Mouse (Mus musculus) intestine, postnatal 0 days (tissue): ENCODE results near the gene Mrps9. TPM values are rescaled to one million over a fixed set of nuclear protein-coding genes. Genes with fewer than 3 reads are reported as not detected.

ENCODE experiments used
- ATAC-seq: fragments of 200-750 bp; cut with Nextera tagmentation; 2 replicates; pipeline ENCODE4 v1.8.0; 2017; ENCODE audit warnings: mild to moderate bottlenecking, moderate TSS enrichment, moderate library complexity
- H3K27ac ChIP-seq: fragments of 300-500 bp; sonication (generic); 2 replicates; pipeline ENCODE4 v1.5.1; 2014; ENCODE audit warnings: mild to moderate bottlenecking, low read depth, low read length, moderate library complexity
- H3K27me3 ChIP-seq: fragments of 300-500 bp; sonication (generic); replicated peaks from 2 replicates; pipeline ENCODE4 v1.6.1; 2014; ENCODE audit warnings: low read length, mixed read lengths; ENCODE audit not compliant: control insufficient read depth, insufficient read depth
- H3K36me3 ChIP-seq: fragments of 300-500 bp; sonication (generic); 2 replicates; pipeline ENCODE4 v1.6.1; 2014; ENCODE audit warnings: mild to moderate bottlenecking, moderate library complexity; ENCODE audit not compliant: control insufficient read depth, insufficient read depth
- H3K4me1 ChIP-seq: fragments of 300-500 bp; sonication (generic); replicated peaks from 2 replicates; pipeline ENCODE4 v1.6.1; 2014; ENCODE audit warnings: antibody characterized with exemption, low read length, mixed read lengths; ENCODE audit not compliant: control insufficient read depth, insufficient read depth
- H3K4me2 ChIP-seq: fragments of 300-500 bp; sonication (generic); replicated peaks from 2 replicates; pipeline ENCODE4 v1.6.1; 2014; ENCODE audit warnings: low read depth, mild to moderate bottlenecking, moderate library complexity
- H3K4me3 ChIP-seq: fragments of 300-500 bp; sonication (generic); 2 replicates; pipeline ENCODE4 v1.5.1; 2014; ENCODE audit warnings: low read depth, low read length
- H3K9ac ChIP-seq: fragments of 300-500 bp; sonication (generic); 2 replicates; pipeline ENCODE4 v1.6.1; 2014; ENCODE audit warnings: mild to moderate bottlenecking, low read depth, low read length
- H3K9me3 ChIP-seq: fragments of 300-500 bp; sonication (generic); 2 replicates; pipeline ENCODE4 v1.6.1; 2016; ENCODE audit warnings: mixed run types; ENCODE audit not compliant: control insufficient read depth
- CTCF ChIP-seq: sonication (generic); IDR thresholded peaks from 2 replicates; pipeline ENCODE4 v1.5.1; 2016; ENCODE audit warnings: low read depth, mild to moderate bottlenecking, control low read depth, antibody characterized with exemption, moderate library complexity
- WGBS: fragments of 180-500 bp; shearing (Covaris S2); extraction: QIAGEN DNeasy Blood & Tissue Kit; methylation state at CpG from one replicate; pipeline ENCODE4 v1.1.7; 2014; 5-methylcytosine and 5-hydroxymethylcytosine counted together
- polyA plus RNA-seq: library from polyadenylated mRNA; unstranded; fragments of >200 nt; fragmentation: Nextera tagmentation; extraction: Ambion mirVana; gene quantifications from 2 replicates; pipeline ENCODE4 v1.2.1, GENCODE M21; 2015

Gene Mrps9
- polyA plus RNA-seq, 1 experiment from 2014 or later: 38.3 TPM

GRCm38 (mm10) chr1:42917908-42918307 lies 66.9 kb downstream of the Mrps9 start:
- no peak overlapping the region for H3K27ac ChIP-seq
- ATAC-seq: no peak
- no peak for TF ChIP-seq CTCF
- H3K4me1 ChIP-seq: no peaks in the 10 kb centered on the region
- no peaks in the 10 kb centered on the region; the same call in 1 of the 2 replicates for H3K27me3 ChIP-seq
- 22% methylated on average over 4 of the region's 4 CpGs for WGBS
- no peak overlapping the region for H3K4me3 ChIP-seq
- H3K9ac ChIP-seq: no peak overlapping the region
- H3K9me3 ChIP-seq: no peaks in the 10 kb centered on the region
- no peak overlapping the region for H3K4me2 ChIP-seq
- H3K36me3 ChIP-seq: no peaks in the 10 kb centered on the region

- no peak for ATAC-seq
- TF ChIP-seq CTCF: no peak
- Histone ChIP-seq H3K9me3 (no peaks in the 10 kb centered on the region), H3K4me3 (no peak overlapping the region), H3K4me1 (no peaks in the 10 kb centered on the region), H3K36me3 (no peaks in the 10 kb centered on the region), H3K4me2 (no peak overlapping the region), H3K27ac (no peak overlapping the region), H3K9ac (no peak overlapping the region), H3K27me3 (no peaks in the 10 kb centered on the region)
- WGBS: 75% methylated on average over 5 of the region's 5 CpGs
Observed at GRCm38 (mm10) chr1:42923924-42924323, 72.9 kb downstream of the Mrps9 start.

GRCm38 (mm10) chr1:42933613-42934012 lies 82.6 kb downstream of the Mrps9 start:
- Histone ChIP-seq H3K27ac (no peak overlapping the region), H3K9ac (no peak overlapping the region), H3K4me2 (no peak overlapping the region), H3K4me3 (no peak overlapping the region), H3K4me1 (no peaks in the 10 kb centered on the region), H3K36me3 (no peaks in the 10 kb centered on the region), H3K9me3 (no peaks in the 10 kb centered on the region), H3K27me3 (no peaks in the 10 kb centered on the region)
- ATAC-seq: no peak
- TF ChIP-seq CTCF: no peak
- 75% methylated on average over 1 of the region's 1 CpGs for WGBS

- Histone ChIP-seq H3K36me3 (no peaks in the 10 kb centered on the region), H3K9me3 (no peaks in the 10 kb centered on the region), H3K27ac (no peak overlapping the region), H3K4me1 (no peaks in the 10 kb centered on the region), H3K27me3 (peaks cover 10% of the 10 kb centered on the region; the same call in 1 of the 2 replicates), H3K4me3 (no peak overlapping the region), H3K4me2 (no peak overlapping the region), H3K9ac (no peak overlapping the region)
- no peak for TF ChIP-seq CTCF
- ATAC-seq: no peak
- 70% methylated on average over 4 of the region's 4 CpGs for WGBS
Observed at GRCm38 (mm10) chr1:42948486-42948885, 97.5 kb downstream of the Mrps9 start.

GRCm38 (mm10) chr1:42952734-42953481 lies 101.9 kb downstream of the Mrps9 start, which contains the start of gene Gpr45:
Gene Gpr45 (plus strand): TSS chr1:42952872.
- peak within 1 kb of the TSS; percentile 61 for H3K4me3 ChIP-seq
- no peak within 1 kb of the TSS for H3K27ac ChIP-seq
- no peaks in the 10 kb centered on the region for H3K4me1 ChIP-seq
- no peaks in the 10 kb centered on the region for H3K9me3 ChIP-seq
- H3K36me3 ChIP-seq: no peaks in the 10 kb centered on the region
- H3K4me2 ChIP-seq: peak within 1 kb of the TSS; percentile 91
- peak; percentile 22; the same call in 1 of the 2 replicates for ATAC-seq
- peak within 1 kb of the TSS; percentile 48 for H3K9ac ChIP-seq
- TF ChIP-seq CTCF: no peak
- peaks cover 18% of the 10 kb centered on the region; the same call in 1 of the 2 replicates for H3K27me3 ChIP-seq
- under 1% methylated on average over 58 of the region's 71 CpGs for WGBS

- peak overlapping the region; percentile 91 for H3K4me2 ChIP-seq
- ATAC-seq: no peak
- H3K4me3 ChIP-seq: peak overlapping the region; percentile 61
- TF ChIP-seq CTCF: no peak
- peak overlapping the region; percentile 48; the same call in 1 of the 2 replicates for H3K9ac ChIP-seq
- no peaks in the 10 kb centered on the region for H3K36me3 ChIP-seq
- H3K9me3 ChIP-seq: no peaks in the 10 kb centered on the region
- no peaks in the 10 kb centered on the region for H3K4me1 ChIP-seq
- 3% methylated on average over 16 of the region's 16 CpGs for WGBS
- H3K27me3 ChIP-seq: peaks cover 18% of the 10 kb centered on the region; the same call in 1 of the 2 replicates
- H3K27ac ChIP-seq: no peak overlapping the region
Observed at GRCm38 (mm10) chr1:42953482-42953822, 102.4 kb downstream of the Mrps9 start.

Other genes starting within 250 kb of the Mrps9 start
- gene Pou3f3, start 155.5 kb upstream of the Mrps9 start, polyA plus RNA-seq: 0.14 TPM in 1 of 2 replicates, not detected in the other
- 2.2 and 2.3 TPM in 2 replicates for gene Gpr45, start 101.6 kb downstream of the Mrps9 start, polyA plus RNA-seq
- 6.1 and 6.8 TPM in 2 replicates for gene Tgfbrap1, start 247.4 kb downstream of the Mrps9 start, polyA plus RNA-seq
- gene AI597479, start 247.5 kb downstream of the Mrps9 start, polyA plus RNA-seq: 8.6 TPM in 2 replicates